Mouse (Mus musculus): ENCODE measurements at regions not wholly inside any gene's neighbourhood (a gene's known extent, or its start where the extent isn't known, plus 50 kb on each side); places are given as distances from the start of the nearest gene placed in this dataset.

DNA sequence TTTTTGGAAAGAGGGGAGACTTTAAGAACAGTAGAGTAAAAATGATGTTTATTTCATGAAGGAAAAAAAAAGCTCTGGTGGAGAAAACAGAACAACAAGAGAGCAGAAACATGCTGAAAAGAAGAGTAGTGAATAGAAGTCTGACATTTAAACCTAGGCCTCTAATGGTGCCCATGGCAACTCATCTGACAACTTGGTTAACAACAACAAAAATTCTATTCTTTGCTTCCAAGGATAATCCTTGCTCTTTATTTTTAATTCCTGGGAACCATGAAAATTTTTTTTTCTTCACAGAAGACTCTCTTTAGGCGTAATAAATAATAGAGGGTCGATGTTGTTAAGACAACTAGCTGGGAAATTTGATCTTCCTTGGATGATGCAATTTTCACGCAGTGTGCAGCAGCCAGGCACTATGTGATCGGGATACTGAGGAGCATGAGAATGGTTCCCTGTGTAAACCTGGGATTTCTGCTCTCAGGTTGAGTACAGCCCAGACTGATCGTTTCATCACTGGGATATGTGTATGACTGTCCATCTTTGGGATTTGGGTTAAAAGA lies 120.4 kb upstream of the Ndst3 start:
- TF ChIP-seq CTCF (IDR thresholded peaks at IDR 0.05; ENCODE audit: control insufficient read depth, insufficient read depth, insufficient read length) = no peak
- TF ChIP-seq FOSL1 (IDR thresholded peaks at IDR 0.05; ENCODE audit: insufficient read depth, low read length, poor library complexity, severe bottlenecking) = no peak
